Mouse (Mus musculus) bone marrow, adult 2 months (tissue): ENCODE measurements around the gene Grin2b.

Source experiments
- CTCF ChIP-seq: fragments of 200-500 bp; IDR thresholded peaks from 2 replicates; pipeline ENCODE4 v1.5.1; 2011; ENCODE audit warnings: low read length, control low read depth; ENCODE audit not compliant: control insufficient read depth, insufficient read depth
- POLR2A ChIP-seq: fragments of 200-500 bp; IDR thresholded peaks from 2 replicates; pipeline ENCODE4 v1.6.1; 2011; ENCODE audit warnings: low read depth, mild to moderate bottlenecking, control low read depth, low read length, borderline replicate concordance; ENCODE audit not compliant: control insufficient read depth

DNA sequence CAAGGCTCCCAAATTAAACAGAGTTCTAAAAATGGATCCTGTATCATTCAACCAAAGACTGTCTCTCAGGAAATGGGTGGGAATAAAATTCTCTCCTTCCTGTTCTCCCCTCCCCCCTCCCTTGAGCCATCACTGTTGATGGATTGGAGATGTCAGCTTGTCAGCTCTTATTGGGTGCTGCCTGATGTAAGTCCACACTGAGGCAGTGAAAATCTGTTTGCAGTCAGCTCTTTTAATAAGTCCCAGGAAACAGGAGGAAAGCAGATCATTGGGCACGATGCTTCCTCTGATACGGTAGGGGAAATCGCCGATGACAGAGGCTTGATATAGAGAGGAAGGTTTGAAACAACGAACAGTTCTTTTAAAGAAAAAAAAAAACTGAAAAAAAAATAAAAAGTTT, 290.7 kb downstream of the Grin2b start:
- TF ChIP-seq POLR2A (no peak), CTCF (no peak)
